Mouse (Mus musculus): ENCODE measurements around the gene Rsbn1l. TPM values are rescaled to one million over a fixed set of nuclear protein-coding genes. Genes with fewer than 3 reads are reported as not detected.

Gene Rsbn1l
- polyA plus RNA-seq, 1 experiment: 1.9 TPM

DNA sequence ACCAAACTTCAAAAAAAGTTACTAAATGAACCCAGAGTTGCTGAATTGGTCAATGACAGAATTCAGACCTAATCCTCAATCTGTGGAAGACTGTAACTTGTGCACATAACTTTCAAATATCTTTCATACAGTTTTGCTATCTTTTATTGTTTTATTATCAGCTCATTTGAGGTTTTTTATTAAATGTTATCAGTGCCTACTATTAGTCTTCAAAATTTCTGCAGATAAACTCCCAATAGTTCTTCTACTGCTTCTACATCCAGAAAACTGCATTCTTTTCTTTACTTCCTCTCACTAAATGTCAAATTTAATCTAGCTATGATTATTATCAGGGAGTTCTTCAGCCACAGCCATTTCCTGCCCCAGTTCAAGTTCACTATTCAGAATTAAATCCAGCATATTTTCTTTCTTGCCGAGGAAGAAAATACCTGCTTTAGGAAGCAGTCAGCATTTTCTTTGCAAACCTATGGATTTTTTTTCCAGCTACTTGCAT, 79.2 kb downstream of the Rsbn1l start:
- no peak for TF ChIP-seq MYOD1 (IDR thresholded peaks at IDR 0.05; ENCODE audit: control insufficient read depth, insufficient read length, low read depth)
- no peak for TF ChIP-seq MYOG (IDR thresholded peaks at IDR 0.05; ENCODE audit: control insufficient read depth, extremely low read depth, insufficient read length)
- no peak for TF ChIP-seq FOSL1 (IDR thresholded peaks at IDR 0.05; ENCODE audit: insufficient read depth, low read length, poor library complexity, severe bottlenecking)
- TF ChIP-seq MAX (IDR thresholded peaks at IDR 0.05): no peak
- TF ChIP-seq CEBPB (IDR thresholded peaks at IDR 0.05; ENCODE audit: low read depth): no peak
- TF ChIP-seq CTCF (IDR thresholded peaks at IDR 0.05; ENCODE audit: control insufficient read depth, insufficient read depth, insufficient read length): no peak
- TF ChIP-seq USF1 (IDR thresholded peaks at IDR 0.05; ENCODE audit: low read depth): no peak
- Histone ChIP-seq H3ac (ENCODE audit: control insufficient read depth, insufficient read length, low read depth) (no peak overlapping the region), H3K36me3 (ENCODE audit: control insufficient read depth, insufficient read depth) (no peaks in the 10 kb centered on the region)

DNA sequence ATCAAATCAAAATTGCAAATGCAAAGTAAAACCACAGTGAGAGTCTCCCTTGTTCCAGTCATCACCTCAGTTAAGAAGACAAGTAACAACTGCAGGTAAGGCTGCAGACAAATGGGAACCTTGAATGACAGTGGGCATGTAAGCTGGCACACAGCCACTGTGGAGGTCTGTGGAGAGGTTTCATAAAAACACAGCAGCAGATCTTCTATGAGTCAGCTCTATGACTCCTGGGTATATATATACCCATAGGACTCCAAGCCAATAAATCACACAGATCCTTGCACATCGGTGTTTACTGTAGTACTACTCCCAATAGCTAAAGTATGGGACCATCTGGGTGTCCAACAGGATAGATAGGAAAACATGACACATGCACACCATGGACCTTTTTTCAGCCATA, 83.1 kb downstream of the Rsbn1l start:
- Histone ChIP-seq H3K79me3 (ENCODE audit: low read depth) (peaks cover 15% of the 10 kb centered on the region), H3K4me3 (ENCODE audit: insufficient read depth, poor library complexity, severe bottlenecking) (no peak overlapping the region), H3ac (ENCODE audit: control insufficient read depth, insufficient read length, low read depth) (no peak overlapping the region), H3K79me2 (ENCODE audit: control insufficient read depth, insufficient read depth) (peaks cover 34% of the 10 kb centered on the region), H3K36me3 (ENCODE audit: control insufficient read depth, insufficient read depth) (no peaks in the 10 kb centered on the region), H3K27me3 (ENCODE audit: control insufficient read depth, insufficient read depth, insufficient read length) (no peaks in the 10 kb centered on the region)
- TF ChIP-seq MYOG (IDR thresholded peaks at IDR 0.05; ENCODE audit: control insufficient read depth, extremely low read depth, insufficient read length): no peak
- no peak for TF ChIP-seq FOSL1 (IDR thresholded peaks at IDR 0.05; ENCODE audit: insufficient read depth, low read length, poor library complexity, severe bottlenecking)
- no peak for TF ChIP-seq CTCF (IDR thresholded peaks at IDR 0.05; ENCODE audit: control insufficient read depth, insufficient read depth, insufficient read length)
- TF ChIP-seq USF1 (IDR thresholded peaks at IDR 0.05; ENCODE audit: low read depth): no peak
- no peak for TF ChIP-seq CEBPB (IDR thresholded peaks at IDR 0.05; ENCODE audit: low read depth)
- no peak for TF ChIP-seq MAX (IDR thresholded peaks at IDR 0.05)
- no peak for TF ChIP-seq MYOD1 (IDR thresholded peaks at IDR 0.05; ENCODE audit: control insufficient read depth, insufficient read length, low read depth)

More for the DNA sequence above, 79.2 kb downstream of the Rsbn1l start:
- Histone ChIP-seq H3K79me2 (ENCODE audit: control insufficient read depth, insufficient read depth) (peaks cover 57% of the 10 kb centered on the region), H3K27me3 (ENCODE audit: control insufficient read depth, insufficient read depth, insufficient read length) (no peaks in the 10 kb centered on the region), H3K79me3 (ENCODE audit: low read depth) (peaks cover 16% of the 10 kb centered on the region), H3K4me3 (ENCODE audit: insufficient read depth, poor library complexity, severe bottlenecking) (no peak overlapping the region)

- peaks cover 4% of the 10 kb centered on the region for H3K79me3 ChIP-seq (ENCODE audit: low read depth)
- no peak overlapping the region for H3ac ChIP-seq (ENCODE audit: control insufficient read depth, insufficient read length, low read depth)
- H3K4me3 ChIP-seq (ENCODE audit: insufficient read depth, poor library complexity, severe bottlenecking): no peak overlapping the region
- TF ChIP-seq CTCF (IDR thresholded peaks at IDR 0.05; ENCODE audit: control insufficient read depth, insufficient read depth, insufficient read length): no peak
- H3K27me3 ChIP-seq (ENCODE audit: control insufficient read depth, insufficient read depth, insufficient read length): no peaks in the 10 kb centered on the region
- peaks cover 9% of the 10 kb centered on the region for H3K79me2 ChIP-seq (ENCODE audit: control insufficient read depth, insufficient read depth)
- no peaks in the 10 kb centered on the region for H3K36me3 ChIP-seq (ENCODE audit: control insufficient read depth, insufficient read depth)
Measured at GRCm38 (mm10) chr5:20865193-20865755, 90.9 kb downstream of the Rsbn1l start.

DNA sequence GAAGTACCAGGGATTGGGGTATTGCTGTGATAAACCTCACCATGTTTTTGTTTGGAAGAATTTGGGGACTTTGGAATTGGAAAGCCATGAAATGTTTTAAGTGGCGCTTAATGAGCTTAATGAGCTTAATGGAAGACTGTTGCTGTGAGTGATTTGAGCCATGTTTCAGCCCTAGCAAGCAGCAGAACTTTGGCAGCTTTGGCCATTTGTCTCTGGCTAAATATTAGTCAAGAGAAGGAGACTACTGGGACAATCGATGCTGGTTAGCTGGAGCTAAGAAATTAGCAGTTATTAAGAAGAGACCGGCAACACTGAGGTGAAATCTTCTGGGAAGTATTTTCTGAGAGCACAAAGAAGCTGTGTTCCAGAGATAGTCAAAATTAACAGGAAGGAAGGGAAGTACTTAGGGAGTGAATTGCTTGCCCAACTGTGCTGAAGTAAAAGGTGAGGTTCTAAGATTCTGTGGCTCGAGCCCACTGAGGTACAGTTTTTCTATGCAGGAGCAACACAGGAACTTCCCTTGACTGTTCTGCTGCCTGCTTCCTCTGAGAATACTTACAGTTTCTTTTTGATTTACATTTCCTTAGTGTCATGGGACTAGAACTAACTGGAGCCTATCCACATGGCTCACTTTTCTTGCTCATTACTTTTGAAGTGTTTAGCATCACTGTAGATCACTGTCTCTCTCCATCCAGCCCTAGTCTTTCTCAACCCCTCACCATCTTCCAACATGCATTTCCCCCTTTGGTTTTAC, 91.8 kb downstream of the Rsbn1l start:
- Histone ChIP-seq H3ac (ENCODE audit: control insufficient read depth, insufficient read length, low read depth) (no peak overlapping the region), H3K79me3 (ENCODE audit: low read depth) (peaks cover 4% of the 10 kb centered on the region), H3K79me2 (ENCODE audit: control insufficient read depth, insufficient read depth) (peaks cover 9% of the 10 kb centered on the region), H3K27me3 (ENCODE audit: control insufficient read depth, insufficient read depth, insufficient read length) (no peaks in the 10 kb centered on the region), H3K36me3 (ENCODE audit: control insufficient read depth, insufficient read depth) (no peaks in the 10 kb centered on the region), H3K4me3 (ENCODE audit: insufficient read depth, poor library complexity, severe bottlenecking) (no peak overlapping the region)
- TF ChIP-seq MYOG (IDR thresholded peaks at IDR 0.05; ENCODE audit: control insufficient read depth, extremely low read depth, insufficient read length): no peak
- no peak for TF ChIP-seq MAX (IDR thresholded peaks at IDR 0.05)
- TF ChIP-seq FOSL1 (IDR thresholded peaks at IDR 0.05; ENCODE audit: insufficient read depth, low read length, poor library complexity, severe bottlenecking): no peak
- TF ChIP-seq MYOD1 (IDR thresholded peaks at IDR 0.05; ENCODE audit: control insufficient read depth, insufficient read length, low read depth): no peak
- TF ChIP-seq CEBPB (IDR thresholded peaks at IDR 0.05; ENCODE audit: low read depth): no peak

- Histone ChIP-seq H3K4me3 (ENCODE audit: insufficient read depth, poor library complexity, severe bottlenecking) (no peak overlapping the region), H3K27me3 (ENCODE audit: control insufficient read depth, insufficient read depth, insufficient read length) (no peaks in the 10 kb centered on the region), H3K79me3 (ENCODE audit: low read depth) (peaks cover 4% of the 10 kb centered on the region), H3K36me3 (ENCODE audit: control insufficient read depth, insufficient read depth) (peaks cover 6% of the 10 kb centered on the region), H3ac (ENCODE audit: control insufficient read depth, insufficient read length, low read depth) (no peak overlapping the region), H3K79me2 (ENCODE audit: control insufficient read depth, insufficient read depth) (peaks cover 14% of the 10 kb centered on the region)
- TF ChIP-seq MYOG (IDR thresholded peaks at IDR 0.05; ENCODE audit: control insufficient read depth, extremely low read depth, insufficient read length) (no peak), MAX (IDR thresholded peaks at IDR 0.05) (no peak), CTCF (IDR thresholded peaks at IDR 0.05; ENCODE audit: control insufficient read depth, insufficient read depth, insufficient read length) (no peak), FOSL1 (IDR thresholded peaks at IDR 0.05; ENCODE audit: insufficient read depth, low read length, poor library complexity, severe bottlenecking) (no peak), CEBPB (IDR thresholded peaks at IDR 0.05; ENCODE audit: low read depth) (no peak), USF1 (IDR thresholded peaks at IDR 0.05; ENCODE audit: low read depth) (no peak), MYOD1 (IDR thresholded peaks at IDR 0.05; ENCODE audit: control insufficient read depth, insufficient read length, low read depth) (no peak)
Measured at GRCm38 (mm10) chr5:20861901-20862300, 94.3 kb downstream of the Rsbn1l start.
